Mouse (Mus musculus) T-helper 17 cell (primary cell): ENCODE data around the gene Cops9.

Experiments used
- in situ Hi-C, 2 experiments: fragments of 300-600 bp; cut with MboI, MseI; formaldehyde crosslinking; loops; 1 replicate in 1 of 2; 2 replicates in 1 of 2; pipeline ENCODE4 v1.15.1; 2025; ENCODE audit warnings: high pct_unique_total_duplicates in 2 of 2

Cops9 gene

DNA sequence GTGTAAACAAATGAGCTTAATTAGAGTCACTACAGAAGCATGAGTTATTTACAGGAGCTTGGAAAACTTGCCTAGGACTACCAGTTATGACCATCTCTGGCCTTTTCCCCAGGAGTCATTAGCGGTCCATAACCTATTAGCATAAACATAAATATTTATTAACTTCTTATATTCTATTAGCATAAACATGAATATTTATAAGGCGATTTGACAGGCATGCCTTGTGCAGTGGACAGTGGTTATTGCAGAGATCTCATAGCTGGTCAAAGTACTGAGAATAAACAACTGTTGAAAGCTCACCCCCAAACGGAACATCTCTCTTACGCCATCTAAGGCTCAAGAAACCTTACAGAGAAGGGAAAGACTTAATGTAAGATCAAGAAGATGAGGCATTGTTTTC is 28.6 kb downstream of the Cops9 start:
- in situ Hi-C loops = loop anchor here in 1 of 2 experiments (5.0 kb wide), 1 partner anchor 701 kb away; no protein-coding TSS in a partner anchor

DNA sequence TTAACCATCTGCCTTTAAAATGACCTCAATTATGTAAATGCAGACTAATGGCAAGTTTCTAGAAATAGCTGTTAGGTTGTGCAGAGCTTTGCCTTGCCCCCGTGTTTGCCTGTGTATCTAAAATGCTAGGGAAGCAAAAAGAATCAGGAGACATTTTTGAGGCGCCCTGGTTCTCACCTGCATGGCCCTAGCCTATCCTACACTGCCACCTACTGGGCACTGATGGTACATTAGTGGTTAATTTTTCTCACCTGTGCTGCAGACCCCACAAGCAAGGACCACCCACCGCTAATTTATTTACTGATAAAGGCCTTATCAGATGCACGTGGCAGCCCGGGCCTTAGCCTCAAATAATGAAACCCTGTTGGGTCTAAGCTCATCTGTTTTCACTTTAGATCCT is 30.8 kb downstream of the Cops9 start:
- in situ Hi-C loops = loop anchor here in 1 of 2 experiments (5.0 kb wide), 1 partner anchor 699 kb away; no protein-coding TSS in a partner anchor

DNA sequence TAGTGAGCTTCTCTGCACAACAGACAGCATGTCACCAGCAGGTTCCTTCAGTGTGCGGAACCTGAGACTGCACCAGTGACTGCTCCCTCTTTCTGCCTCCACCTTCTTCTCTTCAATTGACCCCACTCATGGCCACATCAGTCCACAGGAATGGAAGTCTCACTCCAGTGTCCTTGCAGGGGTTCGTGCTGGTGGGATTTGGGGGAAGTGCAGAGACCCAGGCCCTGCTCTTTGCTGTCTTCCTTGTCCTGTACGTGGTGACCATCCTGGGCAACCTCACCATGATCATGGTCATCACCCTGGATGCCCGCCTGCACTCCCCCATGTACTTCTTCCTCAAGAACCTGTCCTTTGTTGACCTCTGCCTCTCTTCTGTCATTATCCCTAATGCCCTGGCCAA is 34.1 kb downstream of the Cops9 start:
- in situ Hi-C loops = loop anchor here (5.0 to 10.0 kb wide), 2 partner anchors 90 to 713 kb away; partner anchors contain the start of gene Olfr1414 (in 1 of the 2)

DNA sequence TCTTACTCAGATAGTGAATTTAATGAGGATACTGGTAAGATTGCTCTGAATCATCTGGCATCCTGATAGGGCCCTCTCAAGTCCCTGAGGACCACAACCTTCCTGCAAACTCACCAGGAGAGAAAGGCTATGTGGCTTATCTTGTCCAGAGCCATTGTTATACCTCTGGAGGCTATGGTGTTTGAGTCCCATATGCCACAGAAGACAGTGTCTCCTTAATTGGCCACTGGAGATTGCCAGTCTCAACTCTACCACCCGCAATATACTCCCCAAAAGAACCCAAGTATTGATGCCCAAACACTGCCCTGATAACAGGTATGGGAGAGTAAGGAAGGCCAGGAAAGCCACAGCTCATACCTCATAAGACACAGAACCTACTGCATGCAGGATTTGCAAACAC is 36.3 kb downstream of the Cops9 start, which contains the start of gene Olfr1410:
Gene Olfr1410, plus strand, starts transcription at position 301 of the 400 bp plus-strand sequence.
- in situ Hi-C loops = loop anchor here (5.0 to 10.0 kb wide), 2 partner anchors 88 to 711 kb away; partner anchors contain the start of gene Olfr1414 (in 1 of the 2)

DNA sequence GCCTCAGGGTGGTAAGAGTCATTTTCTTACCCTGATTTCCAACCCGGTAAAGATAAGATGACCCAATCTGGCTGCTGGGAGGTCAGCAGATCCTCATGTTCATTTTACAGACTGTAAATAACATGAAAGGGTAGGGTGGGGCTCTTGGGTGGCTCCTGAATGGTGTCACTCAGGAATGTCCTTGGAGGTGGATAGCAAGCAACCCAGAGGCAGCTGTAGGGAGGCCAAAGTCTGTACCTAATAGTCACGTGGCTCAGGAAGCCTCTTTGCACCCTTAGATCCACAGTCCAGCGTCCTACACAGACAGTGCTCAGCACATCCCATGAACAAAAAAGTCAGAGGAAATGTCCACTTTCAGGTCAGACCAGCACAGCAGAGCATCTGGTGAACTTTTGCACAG is 45.8 kb downstream of the Cops9 start:
- in situ Hi-C loops = loop anchor here in 1 of 2 experiments (10.0 kb wide), 1 partner anchor 429 kb away; no protein-coding TSS in a partner anchor

DNA sequence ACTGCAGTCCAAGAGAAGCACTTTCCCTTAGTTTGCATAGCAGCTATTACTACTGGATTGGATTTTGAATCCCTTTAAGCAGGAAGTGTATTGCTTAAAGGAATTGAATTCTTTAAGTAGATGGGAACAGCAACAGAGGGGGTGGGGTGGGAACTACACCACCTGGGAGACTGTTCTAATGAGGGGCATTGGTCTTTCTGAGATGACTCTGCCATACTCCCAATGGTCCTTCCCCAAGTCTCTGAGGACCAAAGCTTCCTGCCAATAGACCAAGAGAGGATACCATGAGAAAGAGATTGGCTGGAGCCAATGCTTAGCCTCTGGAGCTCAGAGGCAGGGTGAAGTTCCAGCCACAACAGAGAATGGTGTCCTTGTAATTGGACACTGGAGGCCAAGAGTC is 47.7 kb downstream of the Cops9 start, which contains the start of gene Olfr1411:
Gene Olfr1411, plus strand, starts transcription at position 301 of the 400 bp plus-strand sequence.
- in situ Hi-C loops = loop anchor here in 1 of 2 experiments (10.0 kb wide), 1 partner anchor 431 kb away; no protein-coding TSS in a partner anchor
